ENCODE assay signal across 10 mouse cellular contexts in the genomic region with DNA sequence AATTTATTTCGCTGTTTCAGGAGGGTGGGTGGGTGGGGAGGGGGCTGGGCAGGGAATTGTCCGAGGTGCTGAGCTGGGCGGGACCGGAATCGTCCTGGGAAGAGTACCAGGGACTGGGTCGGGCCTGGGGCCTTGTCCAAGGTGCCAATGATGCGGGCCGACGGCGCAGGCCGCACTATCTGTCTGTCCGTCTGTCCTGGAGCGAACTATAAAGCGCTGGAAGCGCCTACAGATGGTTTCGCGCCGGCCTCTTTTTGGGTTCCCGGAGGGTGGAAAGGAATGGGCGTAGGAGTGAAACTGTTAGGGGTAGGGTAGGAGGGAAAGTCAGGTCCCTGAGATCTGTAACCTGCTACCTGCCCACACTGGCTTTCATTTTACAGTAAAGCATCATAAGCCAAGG. TPM values are rescaled to one million over a fixed set of nuclear protein-coding genes. Genes with fewer than 3 reads are reported as not detected.
DNase-seq lines count a peak whose midpoint lies in the region; ATAC-seq and TF ChIP-seq lines count a peak whose summit lies in the region.
"Had no signal": no experiment of that assay in that cellular context is flagged by ENCODE, and none has a peak within 500 bp of the region (broad histone marks: within the 10 kb centered on the region; RNA-seq: fewer than 3 reads in every experiment).

No protein-coding gene starts in this region.

- 3% methylated on average over 20 of the region's 20 CpGs for WGBS in heart, embryonic 12.5 days
- WGBS in forebrain, embryonic 12.5 days, result 3% methylated on average over 20 of the region's 20 CpGs
- WGBS in midbrain, embryonic 15.5 days, result 4% methylated on average over 20 of the region's 20 CpGs
- 5% methylated on average over 20 of the region's 20 CpGs for WGBS in lung, postnatal 0 days

- TF ChIP-seq CTCF in lung, postnatal 0 days (IDR thresholded peaks at IDR 0.05), result no peak

- no peak overlapping the region for H3K4me3 ChIP-seq in heart, embryonic 12.5 days
- H3K4me3 ChIP-seq in forebrain, embryonic 12.5 days (replicated peaks), result peak overlapping the region; percentile 65
- H3K4me3 ChIP-seq in midbrain, embryonic 15.5 days, result peak overlapping the region; percentile 73
- no peak overlapping the region for H3K4me3 ChIP-seq in lung, postnatal 0 days (ENCODE audit: low read depth, low read length)
- H3K4me3 ChIP-seq: erythroblast, embryonic 14.5 days had no signal

- H3K36me3 ChIP-seq in heart, embryonic 12.5 days, result no peaks in the 10 kb centered on the region
- H3K36me3 ChIP-seq in forebrain, embryonic 12.5 days (replicated peaks), result no peaks in the 10 kb centered on the region
- H3K36me3 ChIP-seq in midbrain, embryonic 15.5 days (replicated peaks), result no peaks in the 10 kb centered on the region
- H3K36me3 ChIP-seq in lung, postnatal 0 days (ENCODE audit: insufficient read depth, low read length), result no peaks in the 10 kb centered on the region

- H3K9ac ChIP-seq in heart, embryonic 12.5 days, result no peak overlapping the region
- H3K9ac ChIP-seq in forebrain, embryonic 12.5 days, result no peak overlapping the region
- peak overlapping the region; percentile 91 for H3K9ac ChIP-seq in midbrain, embryonic 15.5 days
- no peak overlapping the region for H3K9ac ChIP-seq in lung, postnatal 0 days (replicated peaks; ENCODE audit: low read depth)

- peak; percentile 61 for DNase-seq in heart, adult 11 months
- peak; percentile 40 for DNase-seq in brain, adult 2 months (ENCODE audit: low read depth, low spot score)
- DNase-seq in frontal cortex, adult 2 months (ENCODE audit: extremely low spot score in 1 of 2, low spot score in 1 of 2), result no peak
- no peak for DNase-seq in lung, postnatal 0 days (ENCODE audit: low spot score)

- H3K9me3 ChIP-seq in heart, embryonic 12.5 days (replicated peaks), result no peaks in the 10 kb centered on the region
- H3K9me3 ChIP-seq in forebrain, embryonic 12.5 days, result no peaks in the 10 kb centered on the region
- no peaks in the 10 kb centered on the region for H3K9me3 ChIP-seq in midbrain, embryonic 15.5 days
- H3K9me3 ChIP-seq in lung, postnatal 0 days (ENCODE audit: low read length), result no peaks in the 10 kb centered on the region

- H3K4me2 ChIP-seq in heart, embryonic 12.5 days, result no peak overlapping the region
- peak overlapping the region; percentile 94 for H3K4me2 ChIP-seq in forebrain, embryonic 12.5 days
- peak overlapping the region; percentile 92 for H3K4me2 ChIP-seq in midbrain, embryonic 15.5 days
- H3K4me2 ChIP-seq in lung, postnatal 0 days (replicated peaks; ENCODE audit: low read depth, low read length), result no peak overlapping the region

- TF ChIP-seq EP300 in lung, postnatal 0 days (IDR thresholded peaks at IDR 0.05), result no peak

- H3K4me1 ChIP-seq in heart, embryonic 12.5 days (replicated peaks), result peaks cover 28% of the 10 kb centered on the region
- peaks cover 54% of the 10 kb centered on the region for H3K4me1 ChIP-seq in forebrain, embryonic 12.5 days
- H3K4me1 ChIP-seq in midbrain, embryonic 15.5 days, result peaks cover 49% of the 10 kb centered on the region
- peaks cover 11% of the 10 kb centered on the region for H3K4me1 ChIP-seq in lung, postnatal 0 days (ENCODE audit: insufficient read depth, low read depth, low read length)

- no peak overlapping the region for H3K27ac ChIP-seq in heart, embryonic 12.5 days (ENCODE audit: poor library complexity, severe bottlenecking)
- H3K27ac ChIP-seq in forebrain, embryonic 12.5 days, result no peak overlapping the region
- 0 out of 2 replicates have a peak overlapping the region, but pooled peaks have one; percentile 31 for H3K27ac ChIP-seq in midbrain, embryonic 15.5 days
- H3K27ac ChIP-seq in lung, postnatal 0 days (ENCODE audit: low read length), result no peak overlapping the region

- no peak for ATAC-seq in heart, embryonic 12.5 days (ENCODE audit: insufficient number of reproducible peaks, low FRiP score)
- ATAC-seq in forebrain, embryonic 12.5 days (ENCODE audit: low FRiP score), result no peak
- no peak for ATAC-seq in midbrain, embryonic 15.5 days (replicated peaks)
- ATAC-seq in activated CD4-positive, CD25-positive, alpha-beta regulatory T cell, adult 4 months, result no peak
- ATAC-seq in lung, postnatal 0 days, result no peak

- H3K27me3 ChIP-seq in heart, embryonic 12.5 days (replicated peaks), result peaks cover 88% of the 10 kb centered on the region
- H3K27me3 ChIP-seq in forebrain, embryonic 12.5 days, result peaks cover 83% of the 10 kb centered on the region
- no peaks in the 10 kb centered on the region for H3K27me3 ChIP-seq in midbrain, embryonic 15.5 days (replicated peaks)
- H3K27me3 ChIP-seq in lung, postnatal 0 days (replicated peaks; ENCODE audit: insufficient read depth, low read length), result peaks cover 66% of the 10 kb centered on the region

RNA-seq across cellular contexts. Expression of a gene that starts 2.5 kb away (rescaled TPM):
- polyA plus RNA-seq in heart, embryonic 12.5 days (2016; fragmentation: Nextera tagmentation; extraction: Ambion mirVana), result not detected in 2 replicates
- polyA plus RNA-seq in forebrain, embryonic 12.5 days (2016; fragmentation: Nextera tagmentation; extraction: Ambion mirVana), result 2.0 TPM in 2 replicates
- 9.1 and 9.7 TPM in 2 replicates for polyA plus RNA-seq in midbrain, embryonic 15.5 days (2015; fragmentation: Nextera tagmentation; extraction: Ambion mirVana)
- not detected for polyA plus RNA-seq in activated CD4-positive, CD25-positive, alpha-beta regulatory T cell, adult 4 months (2017; shearing (Covaris generic))
- 224 and 291 TPM in 2 replicates for polyA plus RNA-seq in frontal cortex, adult 2 months (2012; rRNA removed)
- polyA plus RNA-seq in lung, postnatal 0 days (2015; fragmentation: Nextera tagmentation; extraction: Ambion mirVana), result not detected in 2 replicates
- polyA plus RNA-seq: erythroblast, embryonic 14.5 days; heart, embryonic 16.5 days had no signal

RNA-seq across cellular contexts. Expression of a gene that starts 28.0 kb away (rescaled TPM):
- polyA plus RNA-seq in heart, embryonic 12.5 days (2016; fragmentation: Nextera tagmentation; extraction: Ambion mirVana), result 3.9 and 4.0 TPM in 2 replicates
- not detected in 2 replicates for polyA plus RNA-seq in forebrain, embryonic 12.5 days (2016; fragmentation: Nextera tagmentation; extraction: Ambion mirVana)
- polyA plus RNA-seq in midbrain, embryonic 15.5 days (2015; fragmentation: Nextera tagmentation; extraction: Ambion mirVana), result 1.8 TPM in 2 replicates
- not detected for polyA plus RNA-seq in activated CD4-positive, CD25-positive, alpha-beta regulatory T cell, adult 4 months (2017; shearing (Covaris generic))
- polyA plus RNA-seq in frontal cortex, adult 2 months (2012; rRNA removed), result not detected in 2 replicates
- polyA plus RNA-seq in lung, postnatal 0 days (2015; fragmentation: Nextera tagmentation; extraction: Ambion mirVana), result not detected in 2 replicates
- polyA plus RNA-seq: erythroblast, embryonic 14.5 days had no signal

RNA-seq across cellular contexts. Expression of a gene that starts 35.7 kb away (rescaled TPM):
- not detected in 2 replicates for polyA plus RNA-seq in heart, embryonic 12.5 days (2016; fragmentation: Nextera tagmentation; extraction: Ambion mirVana)
- not detected in 2 replicates for polyA plus RNA-seq in forebrain, embryonic 12.5 days (2016; fragmentation: Nextera tagmentation; extraction: Ambion mirVana)
- polyA plus RNA-seq in midbrain, embryonic 15.5 days (2015; fragmentation: Nextera tagmentation; extraction: Ambion mirVana), result 0.38 and 0.72 TPM in 2 replicates
- not detected for polyA plus RNA-seq in activated CD4-positive, CD25-positive, alpha-beta regulatory T cell, adult 4 months (2017; shearing (Covaris generic))
- polyA plus RNA-seq in frontal cortex, adult 2 months (2012; rRNA removed), result 0.36 and 0.48 TPM in 2 replicates
- not detected in 2 replicates for polyA plus RNA-seq in lung, postnatal 0 days (2015; fragmentation: Nextera tagmentation; extraction: Ambion mirVana)
- polyA plus RNA-seq: erythroblast, embryonic 14.5 days; heart, embryonic 16.5 days had no signal

Comparison
In these comparisons a context has a peak if more than half of its experiments do, and no peak if none do; other contexts are left out.
1. DNase-seq: peak in heart, adult 11 months (single experiment) and brain, adult 2 months (single experiment); none in frontal cortex, adult 2 months (0 of 2) and lung, postnatal 0 days (single experiment).
2. H3K4me2 ChIP-seq: peak in forebrain, embryonic 12.5 days (single experiment) and midbrain, embryonic 15.5 days (single experiment); none in heart, embryonic 12.5 days (single experiment) and lung, postnatal 0 days (single experiment).
3. H3K4me3 ChIP-seq: peak in forebrain, embryonic 12.5 days (single experiment) and midbrain, embryonic 15.5 days (single experiment); none in heart, embryonic 12.5 days (single experiment) and lung, postnatal 0 days (single experiment).
4. RNA of a gene that starts 2.5 kb away (polyA plus RNA-seq): 224 to 291 TPM in frontal cortex, adult 2 months; 9.1 to 9.7 TPM in midbrain, embryonic 15.5 days, 2.0 TPM in forebrain, embryonic 12.5 days, not detected in lung, postnatal 0 days, not detected in heart, embryonic 12.5 days and not detected in activated CD4-positive, CD25-positive, alpha-beta regulatory T cell, adult 4 months; every median in the first group is over 10 times any median in the second.